Mouse (Mus musculus) adrenal gland, postnatal 36 days (tissue): ENCODE data around the gene Cyb5d1. TPM values are rescaled to one million over a fixed set of nuclear protein-coding genes. Genes with fewer than 3 reads are reported as not detected.
A peak's percentile ranks its signal among the peaks of the same experiment; 100 is the strongest.

Experiments
- DNase-seq, 2 experiments: peaks; one replicate each; pipeline ENCODE4 v3.0.0; 2021; ENCODE audit warnings: mixed read lengths in 1 of 2
- long read RNA-seq, 2 experiments: library from polyadenylated mRNA; stranded (forward); transcript quantifications; one replicate each; pipeline ENCODE4 v2.0.0; 2021; ENCODE audit warnings: borderline sequencing depth in 2 of 2
- total RNA-seq, 2 experiments: library from RNA; stranded (reverse); gene quantifications; 2 replicates each; pipeline ENCODE4 v1.2.3; 2021

Cyb5d1 gene
- 10 to 100 TPM; 49.0 to 50.9 TPM for total RNA-seq
- long read RNA-seq, experiment 1, transcript Cyb5d1-201 (4 exons, 753 nt) = major isoform, 12 of 19 reads
- long read RNA-seq, experiment 1, partial matches to known transcripts = 0 of 19 reads
- long read RNA-seq, experiment 1, other reads (novel, unspliced or antisense) = 6 of 19 reads
- long read RNA-seq, experiment 2, transcript Cyb5d1-201 (4 exons, 753 nt) = major isoform, 6 of 7 reads
- long read RNA-seq, experiment 2, partial matches to known transcripts = 1 of 7 reads
- long read RNA-seq, experiment 2, other reads (novel, unspliced or antisense) = 0 of 7 reads

- DNase-seq = peak; percentile 89 to 91
Observed at GRCm38 (mm10) chr11:69395235-69395633, at the start of gene Cyb5d1, which contains the start of gene Naa38. TSS of gene Cyb5d1 (minus strand) at chr11:69395631. TSS of gene Naa38 (plus strand) at chr11:69395487.

DNA sequence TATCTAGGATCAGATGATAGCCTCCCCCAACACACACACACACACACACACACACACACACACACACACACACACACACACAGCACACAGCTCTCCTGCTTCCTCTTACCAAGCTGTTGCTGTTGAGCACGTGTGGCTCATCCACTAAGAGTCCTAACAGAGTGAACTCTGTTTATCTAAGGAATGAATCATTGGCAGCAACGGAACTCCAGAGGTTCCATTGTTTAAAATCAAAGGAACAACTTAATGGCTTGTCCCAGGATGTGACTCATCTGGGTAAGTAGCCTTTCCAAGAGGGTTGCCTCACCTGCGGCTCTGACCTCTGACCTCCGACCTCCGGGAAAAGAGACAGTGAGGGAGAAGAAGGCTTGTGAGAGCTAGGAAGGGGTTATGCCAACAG, 47.9 kb upstream of the Cyb5d1 start:
- peak; percentile 32 to 48 for DNase-seq

- no peak for DNase-seq
Observed at GRCm38 (mm10) chr11:69437291-69437690, 41.9 kb upstream of the Cyb5d1 start.

DNA sequence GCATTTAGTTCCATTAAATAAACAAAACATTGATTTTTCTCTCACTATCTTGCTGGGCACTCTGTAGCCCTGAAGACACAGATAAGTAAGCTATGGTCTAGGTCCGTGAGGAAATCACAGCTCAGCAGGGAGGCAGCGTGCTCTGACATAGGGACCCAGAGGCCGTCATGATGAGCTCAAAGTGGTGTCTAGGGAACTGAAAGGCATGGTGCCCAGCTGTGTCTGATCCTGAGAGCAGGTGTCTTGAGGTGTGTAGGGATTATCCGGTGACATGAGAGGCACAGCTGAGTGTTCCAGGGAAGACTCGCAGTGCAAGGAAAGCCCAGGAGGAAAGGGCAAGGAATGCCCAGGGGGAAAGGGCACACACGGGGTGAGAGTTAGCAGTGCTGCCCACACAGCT, 37.8 kb upstream of the Cyb5d1 start:
- DNase-seq = no peak

DNA sequence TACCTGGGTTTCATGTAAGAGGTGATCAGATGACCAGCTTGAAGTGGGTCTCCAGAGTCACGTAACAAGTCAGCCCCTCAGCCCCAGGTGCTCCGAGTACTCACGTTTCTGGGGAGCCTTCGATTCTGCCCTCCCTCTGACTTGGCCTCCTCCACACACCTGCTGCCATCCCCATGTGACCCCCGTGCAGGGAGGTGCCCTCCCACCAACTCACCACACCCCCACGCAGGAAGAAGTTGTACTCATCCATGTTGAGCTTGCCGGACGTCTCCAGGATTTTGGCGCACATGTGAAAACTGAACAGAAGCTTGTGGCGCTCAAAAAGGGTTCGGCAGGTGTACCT, 37.2 kb upstream of the Cyb5d1 start:
- no peak for DNase-seq

DNA sequence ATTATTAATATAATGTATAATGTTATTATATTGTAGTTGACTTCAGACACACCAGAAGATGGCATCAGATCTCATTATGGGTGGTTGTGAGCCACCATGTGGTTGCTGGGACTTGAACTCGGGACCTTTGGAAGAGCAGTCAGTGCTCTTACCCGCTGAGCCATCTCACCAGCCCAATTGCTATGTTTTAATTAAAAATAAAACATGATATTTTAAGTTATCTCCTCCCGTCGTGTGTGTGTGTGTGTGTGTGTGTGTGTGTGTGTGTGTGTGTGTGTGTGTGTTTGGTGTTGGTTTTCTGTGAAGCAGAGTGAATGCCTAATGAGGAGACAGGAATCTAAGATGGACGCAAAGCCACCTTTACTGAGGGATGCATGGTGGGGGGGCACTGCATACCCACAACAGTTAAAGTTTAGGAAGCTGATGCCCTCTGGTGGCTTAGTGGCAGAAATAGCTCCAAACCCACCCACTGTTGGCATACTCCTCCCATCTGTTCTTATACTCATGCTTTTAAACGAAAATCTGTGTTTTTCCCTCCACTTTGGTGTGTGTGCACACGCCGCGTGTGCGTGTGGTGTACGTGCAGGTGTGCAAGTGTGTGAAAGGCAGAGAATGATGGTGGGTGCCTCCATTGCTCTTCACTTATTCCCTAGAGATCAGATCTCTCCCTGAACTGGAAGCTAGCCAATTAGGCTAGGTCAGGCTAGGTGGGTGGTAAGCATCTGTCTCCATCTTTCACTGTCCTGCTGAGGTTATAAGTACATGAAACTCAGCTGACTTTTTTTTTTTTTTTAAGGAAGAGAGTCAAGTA, 36.6 kb upstream of the Cyb5d1 start:
- DNase-seq = peak; percentile 69 to 82

- no peak for DNase-seq
Observed at GRCm38 (mm10) chr11:69430631-69431030, 35.2 kb upstream of the Cyb5d1 start.

- peak in 1 of 2 experiments; percentile 44 for DNase-seq
Observed at GRCm38 (mm10) chr11:69429313-69429712, 33.9 kb upstream of the Cyb5d1 start.

DNA sequence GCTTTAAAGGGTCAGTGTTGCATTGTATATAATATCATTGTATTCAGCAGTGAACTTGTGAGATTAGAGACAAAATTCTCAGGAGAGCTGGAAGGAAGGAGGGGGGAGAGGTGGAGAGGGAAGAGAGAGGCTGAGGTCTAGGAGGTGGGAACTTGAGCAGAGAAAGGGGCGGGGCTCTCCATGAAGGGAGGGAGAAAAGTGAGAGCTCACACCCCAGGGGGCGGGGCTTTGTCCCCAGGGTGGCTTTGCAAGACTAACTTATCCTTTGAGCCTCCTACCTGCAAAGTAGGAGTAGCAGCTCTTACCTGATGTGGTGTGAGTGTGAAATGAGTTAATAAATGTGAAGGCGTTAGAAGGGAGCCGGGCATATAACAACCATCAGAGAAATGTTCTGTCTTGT, 33.3 kb upstream of the Cyb5d1 start:
- peak in 1 of 2 experiments; percentile 77 for DNase-seq

DNA sequence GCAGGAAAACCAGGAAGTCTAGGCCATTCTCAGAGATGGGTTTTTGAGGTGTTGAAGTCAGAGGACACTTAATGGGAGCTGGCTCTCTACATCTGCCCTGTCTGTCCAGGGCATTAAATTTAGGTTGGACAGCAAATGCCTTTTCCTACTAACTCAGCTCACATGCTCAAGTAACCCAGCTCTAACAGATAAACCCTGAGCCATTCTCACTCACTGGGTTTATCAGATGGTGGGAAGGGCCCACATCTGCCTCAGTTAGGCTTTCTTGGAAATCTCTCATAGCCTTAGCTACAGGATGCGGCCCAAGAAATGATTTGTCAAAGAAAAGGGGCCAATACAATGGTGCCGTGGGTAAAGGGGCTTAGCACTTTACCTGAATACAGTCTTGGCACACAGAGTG, 30.8 kb upstream of the Cyb5d1 start:
- DNase-seq = no peak

- no peak for DNase-seq
Observed at GRCm38 (mm10) chr11:69423885-69424284, 28.5 kb upstream of the Cyb5d1 start.

GRCm38 (mm10) chr11:69422842-69423241, 27.4 kb upstream of the Cyb5d1 start:
- no peak for DNase-seq

GRCm38 (mm10) chr11:69421131-69421977, 25.9 kb upstream of the Cyb5d1 start:
- DNase-seq = no peak

DNA sequence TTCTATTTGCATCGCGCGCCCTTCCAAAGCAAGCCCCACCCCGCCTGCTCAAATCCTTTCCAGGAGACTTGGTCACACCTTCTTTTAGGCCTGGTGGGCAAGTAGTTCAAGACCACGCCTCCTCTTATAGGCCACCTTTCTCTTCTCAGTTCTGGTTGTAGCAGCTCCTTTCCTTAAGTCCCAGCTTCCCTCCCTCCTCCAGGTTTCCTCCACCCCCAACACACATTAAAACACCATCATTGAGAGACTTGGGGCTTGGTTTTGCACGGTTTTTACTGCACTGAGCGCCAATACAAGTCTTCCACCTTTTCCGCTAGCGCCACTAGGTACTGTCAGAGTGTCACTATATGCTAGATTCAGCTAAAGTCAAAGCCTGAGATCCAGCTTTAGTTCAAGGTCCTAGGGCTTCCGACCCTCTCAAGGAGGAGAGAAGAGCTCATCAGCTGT, 25.1 kb upstream of the Cyb5d1 start:
- DNase-seq = no peak

DNA sequence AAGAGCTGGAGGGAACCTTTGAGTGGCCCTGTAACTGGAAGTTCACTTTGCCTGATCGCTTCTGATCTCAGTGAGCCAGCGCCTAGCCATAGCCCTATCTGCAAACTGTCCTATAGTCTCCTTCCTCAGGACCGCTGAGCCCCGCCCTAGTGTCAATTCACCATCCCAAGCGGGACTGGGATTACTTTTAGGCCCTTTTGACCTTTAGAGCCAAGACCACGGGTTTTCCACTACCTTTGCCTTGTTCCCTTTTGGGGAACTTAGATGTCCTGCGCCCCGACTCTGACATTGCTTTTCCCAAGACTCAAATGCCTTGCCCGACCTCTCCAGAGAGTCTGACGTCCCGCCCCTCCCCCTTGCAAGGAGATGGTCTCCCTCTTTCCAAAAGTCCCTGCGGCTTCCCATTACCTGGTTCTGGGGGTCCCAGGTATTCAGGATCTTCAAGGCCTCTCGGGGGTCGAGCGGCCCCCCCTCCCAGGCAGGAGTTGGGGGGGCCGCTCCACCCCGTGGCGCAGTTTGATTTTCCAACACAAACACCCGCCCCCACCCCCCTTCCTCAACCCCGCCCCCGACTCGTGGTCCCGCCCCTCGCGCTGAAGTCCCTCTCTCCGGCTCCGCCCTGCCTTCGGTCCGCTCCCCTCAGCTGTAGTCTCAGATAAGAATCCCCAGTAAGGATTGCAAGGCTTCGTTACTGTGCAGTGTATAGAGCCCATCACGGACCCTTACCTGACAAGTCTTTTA, 24.6 kb upstream of the Cyb5d1 start:
- DNase-seq = peak; percentile 70 to 81

DNA sequence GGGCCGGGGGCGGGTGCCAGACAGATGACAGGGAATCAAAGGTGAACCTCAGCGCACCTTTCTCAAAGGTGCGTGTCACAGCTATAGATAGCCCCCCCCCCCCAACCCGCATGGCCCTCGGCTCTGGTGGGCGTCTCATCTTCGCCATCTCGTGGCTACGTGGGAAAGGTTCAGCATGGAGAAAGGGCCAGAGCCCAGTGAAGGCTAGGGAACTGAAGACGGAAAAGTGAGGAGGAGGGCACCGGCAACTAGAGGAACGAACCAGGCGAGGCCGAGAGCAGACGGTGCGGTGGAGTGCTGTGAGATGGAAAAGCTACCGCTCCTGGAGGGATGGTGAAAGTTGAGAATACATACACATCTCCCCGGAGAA, 24.0 kb upstream of the Cyb5d1 start:
- no peak for DNase-seq

GRCm38 (mm10) chr11:69418481-69419442, 23.3 kb upstream of the Cyb5d1 start:
- peak; percentile 95 for DNase-seq

DNA sequence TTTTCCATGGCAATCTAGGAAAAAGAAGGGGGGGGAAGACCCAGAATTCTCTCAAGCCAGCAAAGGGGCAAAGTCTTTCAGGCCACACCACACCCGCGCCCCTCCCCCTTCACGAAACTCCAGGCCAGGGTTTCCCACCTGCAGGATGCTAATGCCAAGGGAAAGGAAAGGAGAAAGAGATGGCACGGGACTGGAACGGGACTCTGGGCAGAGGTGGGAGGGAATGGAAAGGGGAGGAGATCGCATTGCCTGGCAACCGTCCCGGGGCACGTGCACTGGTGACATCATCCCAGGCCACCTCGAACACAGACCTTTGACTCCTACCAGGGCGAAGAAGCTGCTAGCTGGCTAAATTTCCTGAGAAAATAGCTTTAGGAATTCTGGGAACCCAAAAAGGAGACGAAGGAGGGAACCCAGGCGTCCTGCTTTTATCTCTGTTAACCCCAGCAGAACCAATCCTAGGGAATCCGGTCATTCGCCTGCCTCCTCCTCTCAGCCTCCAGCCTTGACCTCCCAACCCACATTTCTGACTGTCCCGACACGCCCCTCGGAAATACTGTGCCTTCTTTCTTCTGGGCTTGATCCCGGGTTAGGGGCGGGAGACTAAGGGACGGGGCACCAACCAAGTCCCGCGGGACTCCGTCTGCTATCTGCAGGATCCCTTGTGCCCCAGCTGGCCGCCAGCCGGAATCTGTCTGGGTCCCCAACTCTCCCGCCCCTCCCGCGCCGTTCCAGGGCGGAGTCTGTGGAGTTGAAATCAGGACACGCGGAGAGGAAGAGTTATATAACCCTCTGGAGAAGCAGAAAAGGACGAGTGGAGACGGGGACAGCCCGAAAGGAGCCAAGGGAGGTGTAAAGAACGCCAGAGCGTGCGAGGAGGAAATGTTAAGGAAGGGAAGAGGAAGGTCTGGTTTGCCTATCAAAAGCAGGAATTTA, 22.3 kb upstream of the Cyb5d1 start:
- peak; percentile 97 for DNase-seq

- no peak for DNase-seq
Observed at GRCm38 (mm10) chr11:69416921-69417448, 21.6 kb upstream of the Cyb5d1 start.
